Mouse (Mus musculus): ENCODE data around the gene Ppp1r12a.

Ppp1r12a gene

DNA sequence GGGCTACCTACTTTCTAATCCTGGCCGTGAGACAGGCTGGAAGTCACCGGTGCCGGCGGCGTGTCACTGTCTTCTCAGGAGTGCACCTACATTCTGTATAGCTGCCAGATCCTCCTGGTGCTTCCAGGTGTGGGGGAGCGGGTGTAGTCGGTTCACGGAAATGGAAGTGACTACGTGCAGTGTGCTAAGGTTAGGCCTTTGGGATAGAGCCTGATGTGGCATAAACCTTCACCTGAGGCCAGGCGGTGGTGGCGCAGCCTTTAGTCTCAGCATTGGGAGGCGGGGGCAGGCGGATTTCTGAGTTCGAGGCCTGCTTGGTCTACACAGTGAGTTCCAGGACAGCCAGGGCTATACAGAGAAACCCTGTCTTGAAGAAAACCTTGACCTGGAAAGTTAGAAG lies 3.0 kb upstream of the Ppp1r12a start:
- no peak for DNase-seq (ENCODE audit: extremely low spot score, low read depth, low spot score)

DNA sequence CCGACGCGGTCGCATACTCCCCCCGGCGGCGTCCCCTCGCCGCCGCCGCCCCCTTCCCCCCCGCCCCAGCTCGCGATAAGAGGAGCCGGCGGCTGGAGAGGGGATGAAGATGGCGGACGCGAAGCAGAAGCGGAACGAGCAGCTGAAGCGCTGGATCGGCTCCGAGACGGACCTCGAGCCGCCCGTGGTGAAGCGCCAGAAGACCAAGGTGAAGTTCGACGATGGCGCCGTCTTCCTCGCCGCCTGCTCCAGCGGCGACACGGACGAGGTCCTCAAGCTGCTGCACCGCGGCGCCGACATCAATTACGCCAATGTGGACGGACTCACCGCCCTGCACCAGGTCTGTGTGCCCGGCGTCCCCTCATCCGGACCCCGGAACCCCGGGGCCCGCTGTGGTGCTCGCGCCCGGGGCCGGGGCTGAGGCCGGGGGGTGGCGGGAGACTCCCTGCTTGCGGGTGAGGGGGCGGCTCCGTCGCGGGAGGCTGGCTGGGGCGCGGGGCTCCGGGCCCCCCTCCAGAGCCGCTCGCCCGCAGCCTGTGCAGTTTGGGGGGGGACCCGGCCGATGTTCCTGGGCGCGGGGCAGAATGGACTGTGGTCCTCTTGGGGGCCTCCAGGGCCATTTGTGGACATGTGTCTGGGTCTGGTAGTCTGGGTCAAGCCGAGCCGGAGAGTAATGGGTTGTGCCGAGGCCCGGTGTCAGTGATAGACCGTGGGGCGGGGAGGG lies 466 bp downstream of the Ppp1r12a start:
- DNase-seq (ENCODE audit: extremely low spot score, low read depth, low spot score), result no peak

GRCm38 (mm10) chr10:108163021-108163410 lies 1.0 kb downstream of the Ppp1r12a start:
- no peak for DNase-seq (ENCODE audit: extremely low spot score, low read depth, low spot score)

DNA sequence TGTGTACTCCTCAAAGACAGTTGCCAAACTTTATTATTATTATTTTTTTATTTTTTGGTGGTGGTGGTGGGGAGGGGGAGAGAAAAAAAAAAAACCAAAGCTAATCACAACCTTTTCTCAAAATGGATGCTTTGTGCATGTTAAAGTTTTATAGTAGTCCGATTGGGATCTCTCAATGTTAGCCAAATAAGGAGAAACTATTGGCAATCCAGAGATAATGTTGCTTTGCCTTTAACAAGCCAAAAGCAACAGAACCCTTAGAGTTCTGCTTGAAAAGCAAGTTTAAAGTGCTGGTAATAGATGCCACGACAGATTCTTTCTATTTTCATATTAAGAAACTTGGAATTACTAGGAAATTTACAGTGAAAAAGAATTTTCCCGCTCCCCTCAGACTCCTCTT lies 1.5 kb downstream of the Ppp1r12a start:
- no peak for DNase-seq (ENCODE audit: extremely low spot score, low read depth, low spot score)

- DNase-seq (ENCODE audit: extremely low spot score, low read depth, low spot score), result no peak
Observed at GRCm38 (mm10) chr10:108167823-108168222, 5.8 kb downstream of the Ppp1r12a start.

DNA sequence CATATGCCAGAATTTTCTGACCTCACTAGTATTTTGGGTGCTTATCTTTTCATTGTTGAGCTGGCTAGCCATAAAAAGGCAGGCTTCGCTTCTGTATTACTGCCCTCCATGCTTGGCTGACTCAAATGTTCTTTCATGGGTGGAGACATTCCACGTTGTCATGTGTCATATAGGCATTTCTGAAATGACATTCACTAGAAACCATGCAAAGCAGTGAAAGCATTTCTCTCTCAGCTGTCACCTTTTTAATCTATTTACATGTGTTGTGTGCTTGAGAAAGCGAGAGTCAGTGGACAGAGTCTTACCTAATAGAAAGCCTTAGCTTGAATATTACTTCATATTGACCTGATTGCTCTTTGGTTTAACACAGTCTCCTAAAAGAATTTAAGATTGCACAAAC lies 8.8 kb downstream of the Ppp1r12a start:
- no peak for DNase-seq (ENCODE audit: extremely low spot score, low read depth, low spot score)

DNA sequence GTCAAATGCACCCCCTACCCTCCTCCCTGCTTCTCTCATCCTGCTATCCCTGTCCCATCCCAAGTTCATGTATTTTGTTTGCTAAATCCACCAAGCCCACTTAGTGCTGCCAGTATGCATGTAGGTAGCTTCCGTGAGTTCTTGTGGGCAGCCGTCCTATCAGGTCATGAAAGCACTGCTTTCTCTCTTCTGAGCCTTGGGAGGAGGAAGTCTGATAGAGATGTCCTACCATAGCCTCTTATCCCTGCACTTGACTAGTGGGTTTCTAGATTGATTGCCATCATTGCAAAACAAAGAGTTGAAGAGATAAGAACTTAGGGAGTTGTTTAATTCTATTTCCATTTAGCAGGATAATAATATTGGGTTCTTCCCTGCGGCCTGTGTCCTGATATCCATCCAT lies 9.6 kb downstream of the Ppp1r12a start:
- no peak for DNase-seq (ENCODE audit: extremely low spot score, low read depth, low spot score)

- no peak for DNase-seq (ENCODE audit: extremely low spot score, low read depth, low spot score)
Observed at GRCm38 (mm10) chr10:108172817-108173563, 11.0 kb downstream of the Ppp1r12a start.

DNA sequence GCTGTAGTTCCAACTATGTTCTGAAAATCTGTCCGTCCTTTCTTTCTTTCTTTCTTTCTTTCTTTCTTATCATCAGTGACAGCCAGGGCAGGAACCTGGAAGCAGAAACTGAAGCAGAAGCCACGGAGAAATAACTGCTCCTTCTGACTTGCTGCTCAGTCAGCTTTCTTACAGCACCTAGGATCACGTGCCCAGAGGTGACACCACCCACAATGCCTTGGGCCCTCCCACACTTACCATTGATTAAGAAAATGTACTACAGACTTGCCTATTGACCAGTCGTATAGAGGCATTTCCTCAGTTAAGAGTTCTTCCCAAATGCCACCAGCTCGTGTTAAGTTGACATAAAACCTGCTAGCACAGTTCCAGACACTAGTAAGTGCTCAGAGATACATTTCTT lies 12.1 kb downstream of the Ppp1r12a start:
- no peak for DNase-seq (ENCODE audit: extremely low spot score, low read depth, low spot score)

- no peak for DNase-seq (ENCODE audit: extremely low spot score, low read depth, low spot score)
Observed at GRCm38 (mm10) chr10:108175885-108176284, 13.9 kb downstream of the Ppp1r12a start.

- DNase-seq (ENCODE audit: extremely low spot score, low read depth, low spot score), result no peak
Observed at GRCm38 (mm10) chr10:108178285-108178848, 16.4 kb downstream of the Ppp1r12a start.

GRCm38 (mm10) chr10:108179404-108179803 lies 17.4 kb downstream of the Ppp1r12a start:
- no peak for DNase-seq (ENCODE audit: extremely low spot score, low read depth, low spot score)

GRCm38 (mm10) chr10:108180313-108180712 lies 18.3 kb downstream of the Ppp1r12a start:
- no peak for DNase-seq (ENCODE audit: extremely low spot score, low read depth, low spot score)

DNA sequence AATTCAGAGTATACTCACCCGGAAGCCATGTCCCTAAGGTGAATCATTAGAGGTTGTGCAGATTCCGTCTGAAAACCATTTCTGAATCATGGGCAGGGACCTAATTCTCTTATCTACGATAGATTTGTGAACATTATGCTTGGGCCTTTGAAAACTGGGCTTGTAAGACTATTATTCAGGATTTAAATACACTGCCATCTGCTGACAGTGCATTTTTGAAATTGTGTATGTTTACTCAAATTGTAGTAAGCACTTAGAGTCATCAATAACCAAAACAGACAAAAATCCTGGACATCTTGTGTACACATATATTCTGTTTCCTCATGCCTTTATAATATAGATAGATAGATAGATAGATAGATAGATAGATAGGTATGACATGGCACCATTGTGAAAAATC lies 19.9 kb downstream of the Ppp1r12a start:
- DNase-seq (ENCODE audit: extremely low spot score, low read depth, low spot score), result no peak

DNA sequence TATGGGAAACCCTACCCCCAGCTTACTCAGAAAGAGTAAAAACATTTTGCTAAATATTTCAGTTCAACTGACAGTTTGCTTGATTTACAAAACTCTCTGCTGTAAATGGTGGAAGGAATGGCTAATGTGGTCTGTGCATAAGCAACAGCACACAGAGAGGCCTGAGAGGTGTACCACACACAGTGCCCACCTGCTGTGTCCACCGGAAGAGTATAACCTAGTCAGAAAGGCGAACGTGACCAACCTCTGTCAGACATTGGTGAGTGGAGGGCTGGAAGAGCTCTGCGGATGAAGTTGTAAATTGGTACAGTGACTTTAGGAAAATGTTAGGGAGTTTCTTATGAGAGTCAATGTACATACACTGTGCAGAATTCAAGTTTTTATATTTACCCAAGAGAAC lies 20.4 kb downstream of the Ppp1r12a start:
- no peak for DNase-seq (ENCODE audit: extremely low spot score, low read depth, low spot score)

GRCm38 (mm10) chr10:108184763-108185162 lies 22.8 kb downstream of the Ppp1r12a start:
- no peak for DNase-seq (ENCODE audit: extremely low spot score, low read depth, low spot score)

GRCm38 (mm10) chr10:108185265-108185664 lies 23.3 kb downstream of the Ppp1r12a start:
- DNase-seq (ENCODE audit: extremely low spot score, low read depth, low spot score), result no peak

DNA sequence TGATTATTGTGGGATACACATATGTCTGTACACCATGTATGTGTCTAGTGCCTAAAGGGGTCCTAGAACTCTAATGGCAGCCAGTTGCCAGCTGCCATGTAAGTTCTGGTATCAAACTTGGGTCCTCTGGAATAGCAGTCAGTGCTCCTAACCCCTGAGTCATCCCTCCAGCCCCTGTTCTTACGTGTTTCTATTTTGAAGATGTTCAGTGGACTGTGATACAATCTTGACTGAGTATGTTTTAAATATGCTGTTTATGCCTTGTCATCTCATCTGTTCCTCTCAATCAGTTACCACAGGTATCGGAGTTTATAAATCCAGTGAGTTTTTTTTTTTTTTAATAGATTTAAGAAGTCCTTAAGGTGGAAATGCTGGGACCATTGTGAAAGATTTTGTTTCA lies 27.3 kb downstream of the Ppp1r12a start:
- no peak for DNase-seq (ENCODE audit: extremely low spot score, low read depth, low spot score)

GRCm38 (mm10) chr10:108189986-108190385 lies 28.0 kb downstream of the Ppp1r12a start:
- DNase-seq (ENCODE audit: extremely low spot score, low read depth, low spot score), result no peak

DNA sequence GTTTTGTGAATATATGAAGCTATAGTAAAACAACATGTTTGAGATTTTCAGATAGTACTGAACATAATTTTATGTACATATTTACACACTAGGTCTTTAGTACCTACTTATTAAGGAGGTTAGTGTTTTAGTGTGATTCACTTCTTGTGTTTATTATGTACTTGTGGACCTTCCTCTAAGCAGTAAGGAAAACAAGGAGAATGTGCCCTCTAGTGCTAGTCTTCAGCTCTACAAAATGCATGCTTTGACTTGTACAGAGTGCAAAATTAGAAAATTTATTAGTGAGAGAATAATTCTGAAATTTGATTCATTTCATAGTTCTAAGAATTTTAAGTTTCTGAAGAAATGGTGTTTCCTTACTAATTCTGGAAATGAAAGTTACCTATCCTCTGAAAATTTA lies 28.6 kb downstream of the Ppp1r12a start:
- no peak for DNase-seq (ENCODE audit: extremely low spot score, low read depth, low spot score)

DNA sequence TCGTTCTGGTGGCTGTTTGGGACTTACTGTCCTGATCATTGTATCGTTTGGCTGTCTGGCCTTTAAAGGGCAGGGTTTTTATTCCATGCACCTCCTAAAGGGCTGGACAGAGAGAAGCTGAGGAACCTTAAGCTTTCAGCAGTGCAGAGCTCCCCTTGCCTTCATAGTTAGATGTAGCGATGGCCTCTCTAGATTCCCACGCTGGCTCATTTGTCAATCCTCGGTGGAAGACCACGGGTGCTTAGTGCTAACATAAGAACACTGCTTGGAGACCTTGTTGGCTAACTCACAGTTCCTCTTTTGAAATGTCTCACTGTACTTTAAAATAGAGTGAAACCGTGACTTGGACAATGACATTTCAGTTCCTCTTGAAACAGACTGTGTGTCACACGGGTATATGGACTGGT lies 29.4 kb downstream of the Ppp1r12a start:
- no peak for DNase-seq (ENCODE audit: extremely low spot score, low read depth, low spot score)

- DNase-seq (ENCODE audit: extremely low spot score, low read depth, low spot score), result no peak
Observed at GRCm38 (mm10) chr10:108192306-108192705, 30.3 kb downstream of the Ppp1r12a start.
